Mouse (Mus musculus) limb, embryonic 13.5 days (tissue): ENCODE measurements at regions not wholly inside any gene's neighbourhood (a gene's known extent, or its start where the extent isn't known, plus 50 kb on each side); places are given as distances from the start of the nearest gene placed in this dataset.
"Not testable (repeated sequence)": the region's sequence is repeated elsewhere in the genome, so short reads cannot be mapped to it uniquely, and the experiment has no call there.

Source experiments
- ATAC-seq: fragments of 200-750 bp; cut with Nextera tagmentation; 2 replicates; pipeline ENCODE4 v1.8.0; 2017; ENCODE audit warnings: low read depth, moderate number of reproducible peaks, moderate TSS enrichment; ENCODE audit not compliant: low FRiP score
- H3K27ac ChIP-seq: fragments of 300-500 bp; sonication (generic); 2 replicates; pipeline ENCODE4 v1.5.1; 2015; ENCODE audit warnings: inconsistent platforms, mild to moderate bottlenecking, moderate library complexity
- H3K27me3 ChIP-seq: fragments of 300-500 bp; sonication (generic); 2 replicates; pipeline ENCODE4 v1.6.1; 2015; ENCODE audit warnings: mild to moderate bottlenecking, inconsistent platforms
- H3K36me3 ChIP-seq: fragments of 300-500 bp; sonication (generic); 2 replicates; pipeline ENCODE4 v1.6.1; 2015; ENCODE audit warnings: inconsistent platforms, mild to moderate bottlenecking, moderate library complexity
- H3K4me1 ChIP-seq: fragments of 300-500 bp; sonication (generic); 2 replicates; pipeline ENCODE4 v1.6.1; 2015; ENCODE audit warnings: inconsistent platforms
- H3K4me2 ChIP-seq: fragments of 300-500 bp; sonication (generic); replicated peaks from 2 replicates; pipeline ENCODE4 v1.6.1; 2015; ENCODE audit warnings: inconsistent platforms, mild to moderate bottlenecking, moderate library complexity
- H3K4me3 ChIP-seq: fragments of 300-500 bp; sonication (generic); 2 replicates; pipeline ENCODE4 v1.5.1; 2015; ENCODE audit warnings: moderate library complexity, mild to moderate bottlenecking, inconsistent platforms
- H3K9ac ChIP-seq: fragments of 300-500 bp; sonication (generic); 2 replicates; pipeline ENCODE4 v1.6.1; 2015; ENCODE audit warnings: mild to moderate bottlenecking, inconsistent platforms
- H3K9me3 ChIP-seq: fragments of 300-500 bp; sonication (generic); 2 replicates; pipeline ENCODE4 v1.6.1; 2016; ENCODE audit warnings: inconsistent platforms
- WGBS: fragments of 180-500 bp; shearing (Covaris S2); methylation state at CpG from one replicate; pipeline ENCODE4 v1.1.7; 2015; 5-methylcytosine and 5-hydroxymethylcytosine counted together

DNA sequence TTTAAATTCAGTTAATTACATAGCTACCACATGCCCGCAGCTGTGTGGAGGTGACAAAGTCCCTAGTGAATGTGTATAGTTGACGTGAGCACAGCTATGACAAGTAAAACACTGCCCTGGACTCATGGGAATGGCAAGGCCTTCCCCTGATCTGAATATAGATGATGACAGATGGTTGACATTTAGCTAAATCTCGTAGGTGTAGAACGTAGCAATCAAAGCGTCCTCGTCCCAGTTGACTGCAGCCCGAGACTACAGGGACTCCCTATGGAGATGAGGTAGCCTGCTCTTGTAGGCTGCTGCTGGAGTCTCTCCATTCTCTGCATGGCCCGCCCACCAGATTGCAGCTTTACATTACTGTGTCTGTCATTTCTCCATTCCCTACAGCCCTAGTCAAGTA is 107.0 kb upstream of the Slc1a3 start:
- H3K4me3 ChIP-seq: no peak overlapping the region
- 80% methylated on average over 8 of the region's 8 CpGs for WGBS
- no peak for ATAC-seq

DNA sequence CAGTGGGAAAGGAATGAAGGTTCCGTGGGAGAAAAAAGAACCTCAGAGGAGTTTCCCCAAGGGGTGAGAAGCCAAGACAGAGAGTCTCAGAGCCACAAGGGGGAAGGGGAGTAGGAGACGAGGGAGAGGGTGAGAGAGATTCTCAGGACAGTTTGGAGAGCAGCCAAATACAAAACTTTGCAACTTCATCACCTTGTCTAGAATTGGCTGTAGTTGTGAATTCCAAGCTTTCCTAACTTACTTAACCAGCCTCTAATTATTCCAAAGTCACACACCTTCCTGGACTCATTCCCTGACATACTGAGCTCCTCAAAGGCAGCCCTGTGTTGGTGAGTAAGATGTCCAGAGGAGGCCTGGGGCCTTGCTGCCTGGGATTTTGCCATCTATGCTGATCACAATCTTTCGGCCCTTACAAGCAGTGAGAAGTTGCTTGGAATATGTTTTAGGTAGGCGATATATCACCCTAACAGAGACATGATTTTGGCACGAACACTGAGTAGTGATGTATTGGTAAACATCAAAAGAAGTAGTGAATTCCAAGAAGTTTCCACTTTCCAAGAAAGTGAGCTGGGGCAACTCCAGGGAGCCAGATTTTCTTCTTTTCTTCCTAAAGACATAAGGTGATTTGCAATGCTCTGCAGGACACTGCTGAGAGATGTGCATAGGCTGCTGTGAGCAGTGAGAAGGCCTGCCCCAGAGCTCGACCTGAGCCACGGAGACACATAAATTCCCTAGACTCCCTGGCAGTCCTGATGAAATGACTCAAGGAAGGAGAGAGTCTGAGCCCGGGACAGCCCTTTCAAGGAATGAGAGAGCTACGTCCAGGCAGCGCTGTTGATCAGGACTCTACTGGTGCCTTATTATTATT is 106.2 kb upstream of the Slc1a3 start:
- H3K36me3 ChIP-seq: no peaks in the 10 kb centered on the region
- 60% methylated on average over 10 of the region's 10 CpGs for WGBS
- no peak overlapping the region for H3K9ac ChIP-seq
- peaks cover 5% of the 10 kb centered on the region; the same call in 1 of the 2 replicates for H3K4me1 ChIP-seq
- H3K27me3 ChIP-seq: no peaks in the 10 kb centered on the region
- H3K4me3 ChIP-seq: no peak overlapping the region
- no peak overlapping the region for H3K4me2 ChIP-seq
- H3K27ac ChIP-seq: no peak overlapping the region
- no peak for ATAC-seq
- no peaks in the 10 kb centered on the region; the same call in 1 of the 2 replicates for H3K9me3 ChIP-seq

More for the DNA sequence above, 107.0 kb upstream of the Slc1a3 start:
- Histone ChIP-seq H3K9ac (no peak overlapping the region), H3K4me2 (no peak overlapping the region), H3K36me3 (no peaks in the 10 kb centered on the region), H3K27ac (no peak overlapping the region), H3K27me3 (no peaks in the 10 kb centered on the region), H3K9me3 (no peaks in the 10 kb centered on the region; the same call in 1 of the 2 replicates), H3K4me1 (peaks cover 5% of the 10 kb centered on the region; the same call in 1 of the 2 replicates)

DNA sequence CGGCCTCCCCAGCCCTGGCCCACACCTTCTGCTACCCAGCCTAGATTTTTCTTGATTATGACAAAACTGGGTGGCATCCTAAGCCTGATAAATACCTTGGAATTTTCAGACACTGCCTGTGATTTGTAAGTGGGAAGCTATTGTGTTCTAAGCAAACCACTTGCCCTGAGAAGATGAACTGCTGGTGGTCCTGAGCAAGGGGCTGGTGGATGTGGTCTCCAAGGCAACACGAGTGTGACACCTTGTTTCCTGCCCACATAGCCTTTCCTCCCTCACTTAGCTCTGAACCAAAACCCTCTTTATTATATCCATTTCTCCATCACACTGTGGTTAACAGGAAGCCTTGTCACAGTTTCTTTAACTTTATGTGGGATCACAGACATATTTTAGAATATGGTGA is 105.4 kb upstream of the Slc1a3 start:
- Histone ChIP-seq H3K9me3 (no peaks in the 10 kb centered on the region; the same call in 1 of the 2 replicates), H3K4me3 (no peak overlapping the region), H3K27ac (no peak overlapping the region), H3K36me3 (no peaks in the 10 kb centered on the region), H3K4me2 (no peak overlapping the region), H3K27me3 (no peaks in the 10 kb centered on the region), H3K4me1 (peaks cover 5% of the 10 kb centered on the region; the same call in 1 of the 2 replicates), H3K9ac (no peak overlapping the region)
- WGBS: 62% methylated on average over 2 of the region's 2 CpGs
- no peak for ATAC-seq

DNA sequence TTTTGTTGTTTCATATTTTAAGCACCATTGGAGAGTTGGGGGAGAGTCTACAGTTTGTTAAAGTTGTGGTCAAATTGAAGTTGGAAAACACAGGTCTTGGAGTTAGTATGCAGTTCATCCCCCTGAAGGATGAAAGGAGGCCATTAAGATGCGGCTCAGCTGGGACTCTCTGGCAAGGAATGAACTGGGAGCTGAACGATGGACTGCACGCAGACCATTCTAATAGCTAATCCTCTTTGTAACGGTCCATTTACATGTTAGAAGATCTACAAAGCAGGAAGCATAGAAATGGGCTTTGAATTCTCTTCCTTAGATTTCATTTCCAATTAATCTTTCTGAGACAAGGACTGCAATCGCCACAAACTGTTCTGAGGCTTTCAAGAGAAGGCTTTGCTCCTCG is 104.7 kb upstream of the Slc1a3 start:
- Histone ChIP-seq H3K9ac (no peak overlapping the region), H3K4me2 (no peak overlapping the region), H3K27ac (no peak overlapping the region), H3K4me1 (peaks cover 5% of the 10 kb centered on the region; the same call in 1 of the 2 replicates), H3K4me3 (no peak overlapping the region), H3K27me3 (no peaks in the 10 kb centered on the region), H3K9me3 (no peaks in the 10 kb centered on the region; the same call in 1 of the 2 replicates), H3K36me3 (no peaks in the 10 kb centered on the region)
- 77% methylated on average over 6 of the region's 6 CpGs for WGBS
- ATAC-seq: no peak

DNA sequence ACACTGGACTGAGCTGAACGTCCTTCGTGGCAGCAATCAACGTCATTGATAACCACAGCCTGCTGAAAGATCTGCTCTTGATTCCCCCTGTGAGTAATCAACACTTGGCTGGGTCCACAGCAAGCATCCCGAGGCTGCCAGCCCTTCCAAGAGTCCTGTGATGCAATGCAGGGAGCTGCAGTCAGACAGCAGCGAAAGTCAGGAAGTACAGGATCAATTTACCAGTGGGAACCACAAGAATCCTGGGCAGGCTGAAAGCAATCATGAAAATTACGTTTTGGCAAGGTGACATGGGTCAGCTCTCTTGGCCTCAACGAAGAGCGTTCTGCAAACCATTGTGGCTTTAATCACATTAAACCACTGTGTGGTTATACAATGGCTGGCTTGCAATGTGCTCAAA is 95.8 kb upstream of the Slc1a3 start:
- ATAC-seq: peak; percentile 57
- no peak overlapping the region for H3K4me2 ChIP-seq
- no peaks in the 10 kb centered on the region for H3K9me3 ChIP-seq
- H3K27ac ChIP-seq: no peak overlapping the region
- H3K36me3 ChIP-seq: no peaks in the 10 kb centered on the region
- WGBS: 37% methylated on average over 8 of the region's 8 CpGs
- no peaks in the 10 kb centered on the region for H3K27me3 ChIP-seq
- H3K4me1 ChIP-seq: 0 out of 2 replicates have a peak, but pooled peaks cover 4% of the 10 kb centered on the region
- H3K9ac ChIP-seq: no peak overlapping the region
- no peak overlapping the region for H3K4me3 ChIP-seq

DNA sequence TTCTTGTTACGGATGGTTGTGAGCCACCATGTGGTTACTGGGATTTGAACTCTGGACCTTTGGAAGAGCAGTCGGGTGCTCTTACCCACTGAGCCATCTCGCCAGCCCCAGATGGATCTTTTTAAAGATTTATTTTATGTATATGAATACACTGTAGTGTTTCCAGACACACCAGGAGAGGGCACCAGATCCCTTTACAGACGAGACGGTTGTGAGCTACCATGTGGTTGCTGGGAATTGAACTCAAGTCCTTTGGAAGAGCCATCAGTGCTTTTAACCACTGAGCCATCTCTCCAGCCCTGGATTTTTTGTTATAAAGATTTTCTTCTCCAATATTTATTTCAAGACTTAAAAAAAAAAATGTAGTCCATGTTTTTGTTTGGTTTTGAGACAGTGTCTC is 95.0 kb upstream of the Slc1a3 start:
- H3K9me3 ChIP-seq, H3K27me3 ChIP-seq, H3K9ac ChIP-seq, H3K4me3 ChIP-seq, H3K36me3 ChIP-seq, H3K27ac ChIP-seq, ATAC-seq, H3K4me2 ChIP-seq, H3K4me1 ChIP-seq: not testable (repeated sequence)
- WGBS: 92% methylated on average over 5 of the region's 5 CpGs

DNA sequence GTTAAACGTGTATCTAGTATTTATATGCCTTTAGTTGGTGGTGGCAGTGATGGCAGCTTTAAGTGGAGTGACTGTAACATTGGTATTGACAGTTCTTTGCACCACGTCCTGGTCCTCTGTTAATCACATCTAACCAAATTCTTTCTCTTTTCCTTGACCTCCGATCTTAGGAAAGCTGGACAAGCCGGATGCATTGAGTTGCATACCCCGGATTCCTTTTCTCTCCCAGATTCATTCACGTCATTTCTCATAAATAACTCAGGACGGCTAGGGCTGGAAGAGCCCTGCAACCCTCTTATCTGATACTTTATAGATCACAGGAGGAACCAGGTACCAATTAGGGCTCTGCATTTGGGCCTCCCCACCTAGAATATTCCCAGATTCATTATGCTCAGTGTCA is 91.5 kb upstream of the Slc1a3 start:
- no peak overlapping the region for H3K9ac ChIP-seq
- no peak for ATAC-seq
- no peaks in the 10 kb centered on the region for H3K9me3 ChIP-seq
- H3K27me3 ChIP-seq: no peaks in the 10 kb centered on the region
- H3K4me2 ChIP-seq: no peak overlapping the region
- 0 out of 2 replicates have a peak, but pooled peaks cover 4% of the 10 kb centered on the region for H3K4me1 ChIP-seq
- no peaks in the 10 kb centered on the region for H3K36me3 ChIP-seq
- 49% methylated on average over 7 of the region's 7 CpGs for WGBS
- no peak overlapping the region for H3K27ac ChIP-seq
- no peak overlapping the region for H3K4me3 ChIP-seq

DNA sequence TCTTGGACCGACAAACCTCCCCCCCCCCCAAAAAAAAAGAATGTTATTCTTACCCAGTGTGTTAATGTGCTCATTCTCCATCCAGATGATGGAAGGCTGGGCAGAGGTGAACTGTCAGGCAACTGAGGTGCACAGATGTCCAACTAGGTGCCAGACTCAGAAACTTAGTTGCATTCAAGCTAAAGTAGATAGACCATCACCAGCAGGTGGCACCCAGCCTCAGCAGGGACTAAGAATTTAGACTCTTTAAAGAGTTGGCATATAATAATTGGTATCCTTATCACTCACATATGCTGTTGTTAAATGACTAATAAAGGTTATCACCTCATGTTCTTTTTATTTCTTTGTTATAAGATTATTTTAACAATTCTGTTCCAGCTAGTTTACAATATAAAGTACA is 86.5 kb upstream of the Slc1a3 start:
- Histone ChIP-seq H3K9ac (no peak overlapping the region), H3K27ac (no peak overlapping the region), H3K4me2 (no peak overlapping the region), H3K4me3 (no peak overlapping the region), H3K27me3 (no peaks in the 10 kb centered on the region), H3K4me1 (no peaks in the 10 kb centered on the region), H3K36me3 (no peaks in the 10 kb centered on the region), H3K9me3 (peaks cover 6% of the 10 kb centered on the region; the same call in 1 of the 2 replicates)
- WGBS: 100% methylated on average over 1 of the region's 1 CpGs
- no peak for ATAC-seq

DNA sequence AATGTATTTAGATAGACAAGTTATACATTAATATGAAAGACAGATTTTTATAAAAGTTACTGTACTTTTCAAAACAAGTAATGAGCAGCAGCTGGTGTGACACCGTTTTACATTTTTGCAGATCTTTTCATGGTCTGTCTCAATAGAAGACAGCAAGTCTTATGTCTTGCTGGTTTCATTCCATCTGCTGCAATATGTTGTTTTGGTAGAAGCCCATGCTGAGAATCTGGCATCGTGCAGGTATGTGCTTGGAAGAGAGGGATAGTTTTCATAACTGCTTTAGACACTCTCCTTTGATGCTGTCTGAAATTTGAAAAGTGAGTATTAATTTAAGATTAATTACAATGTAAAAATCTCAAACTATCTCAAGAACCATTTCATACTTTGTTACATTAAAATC is 81.5 kb upstream of the Slc1a3 start:
- H3K9ac ChIP-seq: no peak overlapping the region
- no peak overlapping the region for H3K4me2 ChIP-seq
- no peaks in the 10 kb centered on the region for H3K4me1 ChIP-seq
- peaks cover 6% of the 10 kb centered on the region; the same call in 1 of the 2 replicates for H3K9me3 ChIP-seq
- H3K27ac ChIP-seq: no peak overlapping the region
- H3K4me3 ChIP-seq: no peak overlapping the region
- ATAC-seq: no peak
- H3K27me3 ChIP-seq: no peaks in the 10 kb centered on the region
- H3K36me3 ChIP-seq: no peaks in the 10 kb centered on the region
- 81% methylated on average over 2 of the region's 2 CpGs for WGBS

DNA sequence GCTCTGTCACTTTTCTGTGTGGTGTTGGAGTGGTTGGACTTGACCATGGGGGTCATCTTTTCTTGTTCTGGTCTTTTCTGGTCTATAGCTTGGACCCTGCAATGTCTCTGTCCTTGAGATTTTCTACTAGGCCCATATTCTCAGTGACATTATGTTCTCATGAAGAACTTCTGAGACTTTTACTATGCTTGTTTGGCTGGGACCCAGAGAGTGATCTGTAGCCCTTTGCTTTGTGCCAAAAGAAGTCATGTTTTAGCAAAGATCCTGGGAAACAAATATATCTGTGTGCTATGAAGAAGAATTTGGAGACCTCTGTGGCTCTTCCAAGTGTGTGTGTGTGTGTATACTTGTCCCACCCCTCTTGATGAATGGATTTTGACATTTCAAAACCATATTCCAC is 79.4 kb upstream of the Slc1a3 start:
- H3K4me2 ChIP-seq: no peak overlapping the region
- no peak overlapping the region for H3K4me3 ChIP-seq
- H3K27ac ChIP-seq: no peak overlapping the region
- peaks cover 6% of the 10 kb centered on the region; the same call in 1 of the 2 replicates for H3K9me3 ChIP-seq
- no peaks in the 10 kb centered on the region for H3K27me3 ChIP-seq
- no peaks in the 10 kb centered on the region for H3K4me1 ChIP-seq
- H3K36me3 ChIP-seq: no peaks in the 10 kb centered on the region
- H3K9ac ChIP-seq: no peak overlapping the region
- no peak for ATAC-seq

DNA sequence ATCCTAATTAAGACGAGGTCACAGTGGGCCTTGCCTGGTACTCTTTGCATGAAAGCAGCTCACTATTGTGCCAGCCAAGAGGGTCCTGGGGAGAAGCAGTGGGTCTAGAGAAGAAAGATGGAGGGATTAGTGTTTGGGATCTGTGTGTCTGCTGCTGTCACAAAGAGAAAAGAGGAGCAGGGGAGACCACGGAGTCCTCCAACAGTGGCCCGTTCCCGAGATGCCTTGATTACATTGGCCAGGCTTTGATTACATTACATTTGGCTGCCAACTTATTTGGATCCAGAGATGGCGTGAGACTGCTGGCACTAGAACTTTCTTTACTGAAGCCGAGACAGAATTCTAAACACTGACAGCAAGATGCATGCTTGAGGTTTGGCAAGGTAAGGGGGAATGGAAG is 78.4 kb upstream of the Slc1a3 start:
- WGBS: 86% methylated on average over 6 of the region's 6 CpGs
- no peaks in the 10 kb centered on the region for H3K27me3 ChIP-seq
- no peak overlapping the region for H3K4me2 ChIP-seq
- H3K9me3 ChIP-seq: 0 out of 2 replicates have a peak, but pooled peaks cover under 1% of the 10 kb centered on the region
- H3K36me3 ChIP-seq: no peaks in the 10 kb centered on the region
- ATAC-seq: no peak
- H3K4me3 ChIP-seq: no peak overlapping the region
- no peaks in the 10 kb centered on the region for H3K4me1 ChIP-seq
- no peak overlapping the region for H3K27ac ChIP-seq
- H3K9ac ChIP-seq: no peak overlapping the region

DNA sequence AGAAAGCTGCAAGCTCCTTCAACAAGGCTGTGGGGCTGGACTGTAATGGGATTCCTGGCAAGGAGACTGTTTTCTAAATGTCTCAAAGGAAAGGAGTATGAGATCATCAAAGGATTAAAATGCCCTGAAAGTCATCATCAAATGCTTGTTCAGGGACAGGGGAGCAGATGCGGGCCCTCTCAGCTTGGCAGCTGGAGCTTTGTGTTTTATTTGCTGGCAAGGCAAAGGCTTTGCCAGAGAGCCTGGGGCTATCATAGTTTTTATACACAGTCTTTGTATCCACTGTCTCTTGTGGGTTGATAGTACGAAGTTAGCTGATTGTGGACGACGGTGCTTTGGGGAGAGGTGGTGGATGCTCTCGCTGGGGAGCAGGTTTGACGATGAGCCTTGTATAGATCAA is 75.0 kb upstream of the Slc1a3 start:
- Histone ChIP-seq H3K9ac (no peak overlapping the region), H3K36me3 (no peaks in the 10 kb centered on the region), H3K27me3 (no peaks in the 10 kb centered on the region), H3K4me2 (no peak overlapping the region), H3K4me1 (0 out of 2 replicates have a peak, but pooled peaks cover 4% of the 10 kb centered on the region), H3K27ac (no peak overlapping the region), H3K9me3 (no peaks in the 10 kb centered on the region), H3K4me3 (no peak overlapping the region)
- no peak for ATAC-seq
- 61% methylated on average over 6 of the region's 6 CpGs for WGBS

DNA sequence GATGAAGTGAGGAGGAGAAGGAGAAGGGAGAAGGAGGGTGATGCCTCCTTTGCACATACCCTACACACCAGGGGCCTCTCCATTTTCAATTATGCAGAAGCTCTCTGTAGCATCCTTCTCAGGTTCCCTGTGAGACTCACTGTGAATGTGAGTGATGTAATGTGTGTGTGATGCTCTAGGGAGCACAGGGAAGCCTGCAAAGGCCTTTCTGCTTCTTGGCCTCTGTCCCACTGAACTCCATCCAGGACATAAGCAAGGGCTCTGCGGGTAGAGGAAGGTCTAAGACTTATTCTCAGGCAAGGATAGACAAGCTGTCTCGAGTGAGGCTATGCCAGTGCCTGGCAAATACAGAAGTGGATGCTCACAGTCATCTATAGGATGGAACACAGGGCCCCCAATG is 73.0 kb upstream of the Slc1a3 start:
- Histone ChIP-seq H3K27ac (no peak overlapping the region), H3K27me3 (no peaks in the 10 kb centered on the region), H3K4me3 (no peak overlapping the region), H3K4me2 (no peak overlapping the region), H3K9me3 (no peaks in the 10 kb centered on the region), H3K4me1 (0 out of 2 replicates have a peak, but pooled peaks cover 5% of the 10 kb centered on the region), H3K36me3 (no peaks in the 10 kb centered on the region), H3K9ac (no peak overlapping the region)
- no peak for ATAC-seq
- 80% methylated on average over 2 of the region's 2 CpGs for WGBS
